Mouse (Mus musculus) intestine, postnatal 0 days (tissue): ENCODE results near the gene Bsn. TPM values are rescaled to one million over a fixed set of nuclear protein-coding genes. Genes with fewer than 3 reads are reported as not detected.

Experiments used
- ATAC-seq: fragments of 200-750 bp; cut with Nextera tagmentation; 2 replicates; pipeline ENCODE4 v1.8.0; 2017; ENCODE audit warnings: mild to moderate bottlenecking, moderate TSS enrichment, moderate library complexity
- H3K27ac ChIP-seq: fragments of 300-500 bp; sonication (generic); 2 replicates; pipeline ENCODE4 v1.5.1; 2014; ENCODE audit warnings: mild to moderate bottlenecking, low read depth, low read length, moderate library complexity
- H3K27me3 ChIP-seq: fragments of 300-500 bp; sonication (generic); replicated peaks from 2 replicates; pipeline ENCODE4 v1.6.1; 2014; ENCODE audit warnings: low read length, mixed read lengths; ENCODE audit not compliant: control insufficient read depth, insufficient read depth
- H3K36me3 ChIP-seq: fragments of 300-500 bp; sonication (generic); 2 replicates; pipeline ENCODE4 v1.6.1; 2014; ENCODE audit warnings: mild to moderate bottlenecking, moderate library complexity; ENCODE audit not compliant: control insufficient read depth, insufficient read depth
- H3K4me1 ChIP-seq: fragments of 300-500 bp; sonication (generic); replicated peaks from 2 replicates; pipeline ENCODE4 v1.6.1; 2014; ENCODE audit warnings: antibody characterized with exemption, low read length, mixed read lengths; ENCODE audit not compliant: control insufficient read depth, insufficient read depth
- H3K4me2 ChIP-seq: fragments of 300-500 bp; sonication (generic); replicated peaks from 2 replicates; pipeline ENCODE4 v1.6.1; 2014; ENCODE audit warnings: low read depth, mild to moderate bottlenecking, moderate library complexity
- H3K4me3 ChIP-seq: fragments of 300-500 bp; sonication (generic); 2 replicates; pipeline ENCODE4 v1.5.1; 2014; ENCODE audit warnings: low read depth, low read length
- H3K9ac ChIP-seq: fragments of 300-500 bp; sonication (generic); 2 replicates; pipeline ENCODE4 v1.6.1; 2014; ENCODE audit warnings: mild to moderate bottlenecking, low read depth, low read length
- H3K9me3 ChIP-seq: fragments of 300-500 bp; sonication (generic); 2 replicates; pipeline ENCODE4 v1.6.1; 2016; ENCODE audit warnings: mixed run types; ENCODE audit not compliant: control insufficient read depth
- CTCF ChIP-seq: sonication (generic); IDR thresholded peaks from 2 replicates; pipeline ENCODE4 v1.5.1; 2016; ENCODE audit warnings: low read depth, mild to moderate bottlenecking, control low read depth, antibody characterized with exemption, moderate library complexity
- WGBS: fragments of 180-500 bp; shearing (Covaris S2); extraction: QIAGEN DNeasy Blood & Tissue Kit; methylation state at CpG from one replicate; pipeline ENCODE4 v1.1.7; 2014; 5-methylcytosine and 5-hydroxymethylcytosine counted together
- polyA plus RNA-seq: library from polyadenylated mRNA; unstranded; fragments of >200 nt; fragmentation: Nextera tagmentation; extraction: Ambion mirVana; gene quantifications from 2 replicates; pipeline ENCODE4 v1.2.1, GENCODE M21; 2015

Gene Bsn
- polyA plus RNA-seq, 1 experiment from 2014 or later: 1.6 TPM

DNA sequence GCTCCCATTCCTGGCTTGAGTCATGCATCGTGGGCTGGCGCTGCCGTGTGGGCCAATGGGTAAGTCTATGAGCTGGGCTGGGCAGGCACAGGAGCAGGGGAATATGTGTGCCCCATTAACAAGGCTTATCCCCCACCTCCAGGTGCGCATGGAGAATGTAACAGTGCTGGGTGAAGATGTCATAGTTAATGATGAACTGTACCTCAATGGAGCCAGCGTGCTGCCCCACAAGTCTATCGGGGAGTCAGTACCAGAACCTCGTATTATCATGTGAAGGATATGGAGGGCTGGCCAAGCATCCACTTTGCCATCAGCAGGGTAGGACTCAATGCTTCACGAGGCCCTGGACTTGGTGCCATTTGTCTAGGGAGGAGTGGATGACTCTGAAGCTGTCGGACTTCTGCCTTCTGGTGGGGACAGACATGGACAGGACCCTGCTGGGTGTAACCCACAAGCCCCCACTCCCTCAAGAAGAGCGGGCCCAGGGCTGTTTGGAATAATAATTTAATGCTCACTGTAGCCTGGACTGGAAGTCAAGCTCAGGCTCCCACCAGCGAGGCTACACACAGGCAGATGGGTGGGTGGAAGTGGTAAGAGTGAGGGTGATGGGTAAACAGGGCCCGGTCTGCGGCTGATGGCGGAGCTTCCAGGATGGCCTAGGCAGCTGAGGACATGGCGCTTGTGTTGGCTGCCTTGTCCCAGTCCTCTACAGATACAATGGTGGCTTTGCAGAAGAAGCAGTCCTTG is 138.8 kb downstream of the Bsn start:
- WGBS: 90% methylated on average over 15 of the region's 15 CpGs
- H3K4me2 ChIP-seq: peak overlapping the region; percentile 14; the same call in 1 of the 2 replicates
- H3K4me1 ChIP-seq: peaks cover 15% of the 10 kb centered on the region; the same call in 1 of the 2 replicates

DNA sequence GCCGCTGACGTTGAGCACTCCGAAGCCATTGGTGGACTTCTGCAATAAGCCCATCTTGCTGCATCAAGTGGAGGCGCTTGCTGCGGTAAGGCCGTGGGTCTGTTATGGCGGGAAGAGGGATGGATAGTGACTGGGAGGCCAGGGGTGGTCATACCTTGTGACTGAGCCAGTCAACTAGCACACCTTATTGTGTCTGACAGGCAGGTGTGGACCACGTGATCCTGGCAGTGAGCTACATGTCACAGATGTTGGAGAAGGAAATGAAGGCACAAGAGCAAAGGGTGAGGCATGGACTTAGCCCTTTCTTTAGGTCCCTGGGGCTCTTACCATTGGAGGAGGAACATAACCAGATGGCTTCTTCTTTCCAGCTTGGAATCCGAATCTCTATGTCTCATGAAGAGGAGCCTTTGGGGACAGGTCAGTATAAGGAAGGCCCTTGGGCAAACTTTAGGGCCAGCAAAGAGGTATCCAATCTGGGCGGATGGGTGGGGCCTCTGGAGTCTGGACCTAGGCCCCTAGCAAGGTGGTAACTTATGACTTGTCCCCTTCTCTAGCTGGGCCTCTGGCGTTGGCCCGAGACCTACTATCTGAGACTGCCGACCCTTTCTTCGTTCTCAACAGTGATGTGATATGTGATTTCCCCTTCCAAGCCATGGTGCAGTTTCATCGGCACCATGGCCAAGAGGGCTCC is 140.5 kb downstream of the Bsn start:
- peak overlapping the region; percentile 95 for H3K27ac ChIP-seq
- no peaks in the 10 kb centered on the region for H3K27me3 ChIP-seq
- H3K9ac ChIP-seq: peak overlapping the region; percentile 53
- peaks cover 15% of the 10 kb centered on the region; the same call in 1 of the 2 replicates for H3K4me1 ChIP-seq
- peaks cover 50% of the 10 kb centered on the region for H3K36me3 ChIP-seq
- ATAC-seq: peak; percentile 83
- 30% methylated on average over 15 of the region's 15 CpGs for WGBS
- H3K4me2 ChIP-seq: peak overlapping the region; percentile 71
- H3K9me3 ChIP-seq: no peaks in the 10 kb centered on the region
- peak overlapping the region; percentile 56 for H3K4me3 ChIP-seq
- no peak for TF ChIP-seq CTCF

More for the DNA sequence above, 138.8 kb downstream of the Bsn start:
- Histone ChIP-seq H3K27ac (peak overlapping the region; percentile 95; the same call in 1 of the 2 replicates), H3K27me3 (no peaks in the 10 kb centered on the region), H3K4me3 (no peak overlapping the region), H3K9ac (no peak overlapping the region), H3K9me3 (no peaks in the 10 kb centered on the region), H3K36me3 (peaks cover 49% of the 10 kb centered on the region)
- no peak for ATAC-seq
- no peak for TF ChIP-seq CTCF

DNA sequence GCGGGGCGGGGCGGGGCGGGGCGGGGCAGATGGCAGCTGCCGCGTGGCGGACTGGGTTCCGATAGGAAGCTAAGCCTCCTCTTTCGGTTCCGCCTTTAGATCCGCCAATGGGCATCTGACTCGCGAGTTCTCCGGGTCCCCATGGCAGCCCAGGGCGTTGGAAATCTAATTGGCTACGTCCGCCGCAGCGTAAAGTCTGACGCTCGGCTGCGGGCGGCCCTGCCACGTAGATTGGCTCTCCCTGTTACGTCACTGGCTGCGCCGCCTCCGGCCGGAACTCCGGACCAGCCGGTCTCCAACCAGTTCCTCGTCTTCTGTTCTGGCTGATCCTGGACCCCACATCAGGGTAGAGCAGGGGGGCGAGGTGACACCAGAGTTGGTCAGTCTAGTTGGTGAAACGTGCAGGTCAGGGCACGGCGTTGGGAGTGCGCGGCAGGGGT is 141.1 kb downstream of the Bsn start, which contains the start of gene Gmppb:
Gene Gmppb (plus strand): TSS at position 227 of the 440 bp plus-strand sequence.
- peak within 1 kb of the TSS; percentile 71 for H3K4me2 ChIP-seq
- peak within 1 kb of the TSS; percentile 95 for H3K27ac ChIP-seq
- H3K9me3 ChIP-seq: no peaks in the 10 kb centered on the region
- WGBS: under 1% methylated on average over 39 of the region's 39 CpGs
- peaks cover 15% of the 10 kb centered on the region; the same call in 1 of the 2 replicates for H3K4me1 ChIP-seq
- H3K4me3 ChIP-seq: peak within 1 kb of the TSS; percentile 56
- H3K27me3 ChIP-seq: no peaks in the 10 kb centered on the region
- H3K9ac ChIP-seq: peak within 1 kb of the TSS; percentile 53
- peak; percentile 86 for ATAC-seq
- peaks cover 48% of the 10 kb centered on the region for H3K36me3 ChIP-seq
- TF ChIP-seq CTCF: no peak

DNA sequence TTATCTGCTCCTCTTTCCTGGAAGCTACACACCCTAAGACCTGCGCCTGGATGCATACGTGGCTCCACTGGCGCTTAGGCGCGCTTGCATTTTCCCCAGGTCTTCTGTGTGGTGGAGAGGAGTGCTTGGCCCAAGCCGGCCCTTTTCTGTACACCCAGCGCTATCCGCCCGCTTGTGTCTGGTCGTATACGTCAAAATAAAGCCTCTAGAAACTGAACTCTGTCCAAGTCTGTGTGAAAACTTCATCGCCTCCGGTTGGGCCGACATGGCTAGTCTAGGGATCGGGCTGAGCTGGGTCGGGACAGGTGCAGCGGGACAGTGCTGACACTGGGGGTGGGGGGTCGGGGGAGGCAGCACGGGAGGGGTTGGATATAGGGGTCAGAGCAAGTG is 141.6 kb downstream of the Bsn start:
- Histone ChIP-seq H3K9ac (peak overlapping the region; percentile 50), H3K9me3 (no peaks in the 10 kb centered on the region), H3K27ac (peak overlapping the region; percentile 88), H3K4me3 (peak overlapping the region; percentile 56), H3K27me3 (no peaks in the 10 kb centered on the region), H3K4me2 (peak overlapping the region; percentile 71), H3K4me1 (peaks cover 15% of the 10 kb centered on the region; the same call in 1 of the 2 replicates), H3K36me3 (peaks cover 45% of the 10 kb centered on the region)
- no peak for TF ChIP-seq CTCF
- under 1% methylated on average over 19 of the region's 19 CpGs for WGBS
- ATAC-seq: peak; percentile 5; the same call in 1 of the 2 replicates

DNA sequence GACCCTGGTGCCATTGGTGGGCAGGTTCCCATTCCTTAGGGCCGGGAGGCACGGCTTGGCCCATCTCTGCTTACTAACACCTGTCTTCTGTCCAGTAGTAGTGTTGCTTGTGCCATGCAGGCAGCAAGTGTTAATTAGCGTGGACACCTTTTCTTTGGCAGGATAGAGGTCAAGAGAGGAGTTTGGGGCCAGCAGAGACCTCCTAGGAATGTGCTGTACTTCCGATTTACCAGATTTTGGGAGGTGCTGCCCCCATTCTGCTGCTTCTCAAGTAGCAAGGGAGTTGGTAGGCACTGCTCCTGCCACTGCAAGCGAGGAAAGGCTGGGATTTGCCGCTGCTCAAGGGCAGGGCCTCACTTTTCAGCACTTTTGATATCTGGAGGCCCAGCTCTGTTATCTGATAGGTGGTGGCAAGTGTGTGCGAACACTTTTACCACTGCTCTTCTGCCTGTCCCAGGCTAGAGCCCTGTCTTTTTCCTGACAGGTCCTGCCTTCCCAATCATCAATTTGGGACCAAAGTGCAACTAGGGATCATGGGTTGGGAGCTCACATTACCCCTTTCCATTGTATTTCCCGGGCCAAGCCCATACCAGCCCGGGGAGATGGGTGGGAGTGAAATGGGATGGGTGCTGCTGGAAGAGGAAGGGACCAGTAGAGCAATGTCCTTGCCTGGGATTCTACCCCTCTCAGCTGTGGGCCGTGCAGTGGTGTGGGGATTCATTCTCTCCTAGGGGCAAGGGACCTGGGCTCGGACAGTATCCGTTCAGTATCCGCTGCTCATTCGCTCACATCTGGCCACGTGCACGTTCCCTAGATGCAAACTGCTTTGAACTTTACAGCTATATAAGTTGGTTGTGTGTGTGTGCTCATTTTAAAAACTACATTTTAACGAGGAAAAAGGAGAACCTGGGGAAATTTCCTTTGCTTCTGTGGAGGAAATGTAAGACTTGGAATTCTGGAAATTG is 142.3 kb downstream of the Bsn start:
- Histone ChIP-seq H3K4me3 (peak overlapping the region; percentile 56), H3K9me3 (no peaks in the 10 kb centered on the region), H3K4me2 (peak overlapping the region; percentile 71), H3K9ac (peak overlapping the region; percentile 50), H3K36me3 (peaks cover 47% of the 10 kb centered on the region), H3K4me1 (peaks cover 15% of the 10 kb centered on the region; the same call in 1 of the 2 replicates), H3K27me3 (no peaks in the 10 kb centered on the region), H3K27ac (peak overlapping the region; percentile 88)
- ATAC-seq: no peak
- WGBS: 40% methylated on average over 17 of the region's 17 CpGs
- TF ChIP-seq CTCF: peak; percentile 16; the same call in 1 of the 2 replicates
